Mouse (Mus musculus): Measurements from ENCODE around the gene Rnf214. TPM values are rescaled to one million over a fixed set of nuclear protein-coding genes. Genes with fewer than 3 reads are reported as not detected.

Rnf214 gene
- polyA plus RNA-seq, 1 experiment = 23.1 TPM

DNA sequence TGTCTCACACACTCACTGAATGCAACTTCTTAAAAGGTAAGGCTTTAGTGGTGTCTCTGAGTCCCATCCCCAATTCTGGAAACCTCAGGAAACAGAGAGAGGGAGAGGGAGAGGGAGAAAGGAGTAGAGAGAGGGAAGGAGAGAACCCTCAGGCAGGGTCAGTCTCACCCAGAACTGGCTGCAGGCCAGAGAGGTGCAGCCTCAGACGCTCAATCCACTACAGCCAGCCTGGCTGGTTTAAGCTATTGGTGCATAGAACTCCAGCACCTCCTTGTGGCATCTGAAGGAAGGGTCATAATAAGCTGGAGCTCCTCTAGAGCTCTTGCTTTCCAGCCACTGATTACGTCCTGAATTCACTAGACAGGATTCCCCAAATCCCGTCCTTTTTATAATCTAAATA is 30.2 kb upstream of the Rnf214 start:
- Histone ChIP-seq H3K27ac (ENCODE audit: control insufficient read depth, insufficient read depth, low read length) (no peak overlapping the region), H3K27me3 (ENCODE audit: control insufficient read depth, insufficient read depth, low read length) (no peaks in the 10 kb centered on the region), H3K36me3 (ENCODE audit: control insufficient read depth, insufficient read depth, low read length) (peaks cover 16% of the 10 kb centered on the region), H3K4me1 (replicated peaks; ENCODE audit: control insufficient read depth, insufficient read depth, low read length) (peaks cover 16% of the 10 kb centered on the region), H3K4me3 (ENCODE audit: control insufficient read depth, insufficient read depth, low read length) (no peak overlapping the region)
- TF ChIP-seq POLR2A (IDR thresholded peaks at IDR 0.05; ENCODE audit: control insufficient read depth, extremely low read depth, insufficient read depth, low read length, poor library complexity) (no peak), CTCF (IDR thresholded peaks at IDR 0.05; ENCODE audit: borderline replicate concordance, control insufficient read depth, extremely low read depth, insufficient read depth, low read length, poor library complexity) (no peak)
- DNase-seq = peak; percentile 62
- 48% methylated on average over 3 of the region's 3 CpGs for WGBS

DNA sequence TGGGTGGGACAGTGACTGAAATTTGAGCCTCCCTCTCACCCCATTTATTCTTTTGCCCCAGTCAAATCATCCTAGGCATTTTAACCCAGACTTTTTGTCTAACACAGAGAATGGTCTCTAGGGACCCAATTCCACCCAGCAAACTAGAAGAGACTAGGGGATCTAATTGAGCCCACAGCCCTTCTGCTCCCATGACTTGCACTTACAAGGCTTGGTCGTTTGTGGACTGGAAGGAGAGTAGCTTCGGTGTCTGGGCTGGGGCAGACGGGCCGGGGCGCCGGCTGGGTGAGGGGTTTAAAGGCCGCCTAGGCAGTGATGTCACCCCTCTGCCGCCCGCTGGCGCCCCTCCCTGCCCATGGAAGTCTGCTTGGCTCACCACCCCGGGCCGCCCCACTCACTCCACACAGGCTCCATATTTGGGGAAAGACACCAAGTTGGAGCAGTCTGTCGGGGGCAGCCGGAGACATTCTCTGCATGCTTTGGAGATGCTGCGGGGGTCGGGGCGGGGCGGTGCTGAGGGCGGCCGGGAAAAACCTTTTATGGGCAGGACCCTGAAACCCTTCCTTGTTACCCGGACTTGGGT is 29.0 kb upstream of the Rnf214 start, which contains the start of gene Tagln:
Gene Tagln, minus strand, starts transcription at position 431 of the 583 bp plus-strand sequence.
- peaks cover 9% of the 10 kb centered on the region; the same call in 1 of the 2 replicates for H3K36me3 ChIP-seq (ENCODE audit: control insufficient read depth, insufficient read depth, low read length)
- H3K4me3 ChIP-seq (ENCODE audit: control insufficient read depth, insufficient read depth, low read length) = no peak within 1 kb of the TSS
- H3K4me1 ChIP-seq (replicated peaks; ENCODE audit: control insufficient read depth, insufficient read depth, low read length) = peaks cover 16% of the 10 kb centered on the region
- TF ChIP-seq CTCF (IDR thresholded peaks at IDR 0.05; ENCODE audit: borderline replicate concordance, control insufficient read depth, extremely low read depth, insufficient read depth, low read length, poor library complexity) (no peak), POLR2A (IDR thresholded peaks at IDR 0.05; ENCODE audit: control insufficient read depth, extremely low read depth, insufficient read depth, low read length, poor library complexity) (no peak)
- no peak within 1 kb of the TSS for H3K27ac ChIP-seq (ENCODE audit: control insufficient read depth, insufficient read depth, low read length)
- DNase-seq = no peak
- H3K27me3 ChIP-seq (ENCODE audit: control insufficient read depth, insufficient read depth, low read length) = no peaks in the 10 kb centered on the region
- 81% methylated on average over 21 of the region's 21 CpGs for WGBS

DNA sequence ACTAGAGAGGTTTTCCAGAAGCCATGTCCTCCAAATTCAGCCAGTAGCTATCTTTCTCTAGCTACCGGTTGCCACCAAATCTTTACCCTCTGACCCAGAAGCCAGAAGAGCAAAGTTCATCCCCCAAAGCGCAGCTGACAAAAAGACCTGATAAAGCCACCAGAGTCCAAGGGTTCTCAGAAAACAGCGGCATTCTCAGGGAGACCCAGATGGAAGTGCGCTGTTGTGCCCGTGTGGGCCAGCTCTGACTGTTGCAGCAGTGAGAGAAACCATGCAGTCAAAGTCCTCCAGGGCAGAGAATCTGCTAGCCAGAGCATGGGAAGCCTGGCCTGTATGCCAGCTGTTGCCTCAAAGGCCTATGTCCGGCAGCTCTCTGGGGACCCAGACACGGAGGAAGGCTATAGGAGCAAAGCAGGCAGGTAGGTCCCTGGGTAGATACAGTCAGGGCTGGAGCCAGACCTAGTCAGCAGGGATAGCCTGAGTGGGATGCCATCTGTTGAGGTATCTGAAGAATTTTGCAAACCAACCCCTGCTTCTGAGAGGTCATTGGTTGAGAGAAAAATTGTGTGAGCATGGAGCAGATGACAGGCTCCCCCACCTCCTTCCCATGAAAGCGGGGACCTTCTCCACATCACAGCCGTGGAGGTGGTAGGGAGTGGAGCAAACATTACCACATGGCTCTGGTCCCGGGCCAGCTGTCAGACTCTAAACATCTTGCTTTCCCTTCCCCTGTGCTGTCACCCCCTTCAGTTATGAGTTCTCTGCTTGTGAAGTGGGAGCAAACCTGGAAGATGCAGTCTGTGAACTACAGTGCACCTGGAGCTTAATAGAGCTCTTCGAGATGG is 26.1 kb upstream of the Rnf214 start:
- no peak for DNase-seq
- H3K27ac ChIP-seq (ENCODE audit: control insufficient read depth, insufficient read depth, low read length) = no peak overlapping the region
- no peaks in the 10 kb centered on the region for H3K27me3 ChIP-seq (ENCODE audit: control insufficient read depth, insufficient read depth, low read length)
- WGBS = 55% methylated on average over 11 of the region's 11 CpGs
- peaks cover 18% of the 10 kb centered on the region for H3K36me3 ChIP-seq (ENCODE audit: control insufficient read depth, insufficient read depth, low read length)
- no peak for TF ChIP-seq POLR2A (IDR thresholded peaks at IDR 0.05; ENCODE audit: control insufficient read depth, extremely low read depth, insufficient read depth, low read length, poor library complexity)
- H3K4me3 ChIP-seq (ENCODE audit: control insufficient read depth, insufficient read depth, low read length) = no peak overlapping the region
- H3K4me1 ChIP-seq (replicated peaks; ENCODE audit: control insufficient read depth, insufficient read depth, low read length) = peaks cover 16% of the 10 kb centered on the region

DNA sequence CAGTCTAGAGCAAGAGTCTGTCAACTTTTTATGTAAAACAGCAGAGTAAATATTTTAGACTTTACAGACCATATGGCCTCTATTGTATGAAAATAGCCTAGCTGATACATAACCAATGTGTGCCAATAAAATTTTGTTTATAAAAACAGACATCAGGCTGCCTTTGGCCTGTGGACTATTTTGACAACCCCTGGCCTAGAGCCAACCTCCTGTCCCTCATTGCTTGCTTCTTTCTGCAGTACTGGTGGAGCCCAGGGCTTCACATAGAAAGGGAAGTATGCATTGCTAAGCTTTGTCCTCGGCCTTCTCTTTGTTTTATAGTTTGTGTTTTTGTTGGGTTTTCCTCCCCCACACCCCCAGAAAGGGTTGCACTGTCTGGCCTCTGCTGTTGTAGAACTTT is 25.2 kb upstream of the Rnf214 start:
- Histone ChIP-seq H3K27ac (ENCODE audit: control insufficient read depth, insufficient read depth, low read length) (no peak overlapping the region), H3K36me3 (ENCODE audit: control insufficient read depth, insufficient read depth, low read length) (peaks cover 27% of the 10 kb centered on the region), H3K4me3 (ENCODE audit: control insufficient read depth, insufficient read depth, low read length) (no peak overlapping the region), H3K27me3 (ENCODE audit: control insufficient read depth, insufficient read depth, low read length) (no peaks in the 10 kb centered on the region), H3K4me1 (replicated peaks; ENCODE audit: control insufficient read depth, insufficient read depth, low read length) (peaks cover 16% of the 10 kb centered on the region)
- no peak for TF ChIP-seq POLR2A (IDR thresholded peaks at IDR 0.05; ENCODE audit: control insufficient read depth, extremely low read depth, insufficient read depth, low read length, poor library complexity)
- 33% methylated on average over 1 of the region's 1 CpGs for WGBS
- no peak for DNase-seq

DNA sequence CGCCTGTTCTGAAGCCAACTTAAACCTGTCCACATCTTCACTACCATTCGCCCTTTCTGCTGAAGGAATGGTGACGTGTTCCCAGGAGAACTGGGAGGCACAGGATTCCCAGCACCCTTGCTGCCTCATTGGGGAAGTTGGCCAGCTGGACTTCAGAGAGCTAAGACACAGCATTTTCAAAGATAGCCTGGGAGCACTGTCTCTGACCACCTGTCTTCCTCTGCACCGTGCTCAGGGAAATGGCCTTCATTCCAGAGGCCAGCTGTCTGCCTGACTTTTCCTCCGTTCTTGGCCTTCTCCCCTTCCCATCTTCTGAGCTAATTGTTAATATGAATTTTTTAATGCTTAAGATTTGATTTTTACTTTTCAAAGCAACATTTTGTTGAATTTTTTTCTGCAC is 22.6 kb upstream of the Rnf214 start:
- Histone ChIP-seq H3K4me3 (ENCODE audit: control insufficient read depth, insufficient read depth, low read length) (no peak overlapping the region), H3K36me3 (ENCODE audit: control insufficient read depth, insufficient read depth, low read length) (peaks cover 38% of the 10 kb centered on the region), H3K27ac (ENCODE audit: control insufficient read depth, insufficient read depth, low read length) (no peak overlapping the region), H3K27me3 (ENCODE audit: control insufficient read depth, insufficient read depth, low read length) (no peaks in the 10 kb centered on the region), H3K4me1 (replicated peaks; ENCODE audit: control insufficient read depth, insufficient read depth, low read length) (peaks cover 14% of the 10 kb centered on the region)
- WGBS = 92% methylated on average over 5 of the region's 5 CpGs
- no peak for TF ChIP-seq CTCF (IDR thresholded peaks at IDR 0.05; ENCODE audit: borderline replicate concordance, control insufficient read depth, extremely low read depth, insufficient read depth, low read length, poor library complexity)
- no peak for DNase-seq

DNA sequence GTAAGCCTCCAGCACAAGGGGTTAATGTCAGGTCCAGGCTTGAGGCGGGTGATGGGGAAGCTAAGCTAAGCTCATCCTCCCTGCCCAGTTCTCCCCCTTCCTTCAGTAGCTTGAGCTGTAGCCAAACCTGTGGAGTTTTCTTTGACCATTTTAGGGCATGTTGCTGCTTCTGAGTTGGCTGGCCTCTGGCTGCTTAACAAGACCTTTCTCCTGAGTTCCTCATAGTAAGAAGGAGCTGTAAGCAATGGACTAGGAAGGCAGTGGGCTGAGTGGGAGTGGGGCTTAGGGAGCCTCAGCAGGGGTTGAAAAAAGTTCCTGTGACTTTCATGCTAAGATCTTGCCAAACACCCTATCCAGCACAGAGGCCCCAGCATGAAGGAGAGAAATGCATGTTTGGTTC is 13.2 kb upstream of the Rnf214 start:
- no peak for DNase-seq
- Histone ChIP-seq H3K36me3 (ENCODE audit: control insufficient read depth, insufficient read depth, low read length) (peaks cover 61% of the 10 kb centered on the region), H3K27me3 (ENCODE audit: control insufficient read depth, insufficient read depth, low read length) (no peaks in the 10 kb centered on the region), H3K27ac (ENCODE audit: control insufficient read depth, insufficient read depth, low read length) (peak overlapping the region; percentile 23; the same call in 1 of the 2 replicates), H3K4me1 (replicated peaks; ENCODE audit: control insufficient read depth, insufficient read depth, low read length) (no peaks in the 10 kb centered on the region), H3K4me3 (ENCODE audit: control insufficient read depth, insufficient read depth, low read length) (no peak overlapping the region)
- WGBS = 91% methylated on average over 1 of the region's 1 CpGs
- TF ChIP-seq POLR2A (IDR thresholded peaks at IDR 0.05; ENCODE audit: control insufficient read depth, extremely low read depth, insufficient read depth, low read length, poor library complexity) = no peak
- no peak for TF ChIP-seq CTCF (IDR thresholded peaks at IDR 0.05; ENCODE audit: borderline replicate concordance, control insufficient read depth, extremely low read depth, insufficient read depth, low read length, poor library complexity)
